Mouse (Mus musculus) brown adipose tissue, adult 24 weeks (tissue): Measurements from ENCODE around the gene Ghrhr. TPM values are rescaled to one million over a fixed set of nuclear protein-coding genes. Genes with fewer than 3 reads are reported as not detected.

ENCODE experiments used
- H3K27ac ChIP-seq: fragments of 200-500 bp; replicated peaks from 2 replicates; pipeline ENCODE4 v1.5.1; 2012; ENCODE audit warnings: low read depth, mild to moderate bottlenecking, low read length
- H3K4me1 ChIP-seq: fragments of 200-500 bp; 2 replicates; pipeline ENCODE4 v1.6.1; 2012; ENCODE audit warnings: low read length, mixed read lengths; ENCODE audit not compliant: control insufficient read depth, insufficient read depth, insufficient read length
- H3K4me3 ChIP-seq: fragments of 200-500 bp; 2 replicates; pipeline ENCODE4 v1.5.1; 2012; ENCODE audit warnings: low read depth, mild to moderate bottlenecking, low read length, moderate library complexity; ENCODE audit not compliant: insufficient read depth
- polyA plus RNA-seq: library from polyadenylated mRNA; stranded (reverse); fragments of >200 nt; gene quantifications from 2 replicates; pipeline ENCODE4 v1.2.4, GENCODE M21; 2012; ENCODE audit not compliant: missing spikeins, insufficient read depth, insufficient read length

Gene Ghrhr
- polyA plus RNA-seq, 1 experiment: not detected

- H3K4me1 ChIP-seq: peaks cover 3% of the 10 kb centered on the region; the same call in 1 of the 2 replicates
- H3K27ac ChIP-seq: no peak overlapping the region
- H3K4me3 ChIP-seq: no peak overlapping the region
Measured at GRCm38 (mm10) chr6:55396622-55397041, 20.5 kb downstream of the Ghrhr start.

DNA sequence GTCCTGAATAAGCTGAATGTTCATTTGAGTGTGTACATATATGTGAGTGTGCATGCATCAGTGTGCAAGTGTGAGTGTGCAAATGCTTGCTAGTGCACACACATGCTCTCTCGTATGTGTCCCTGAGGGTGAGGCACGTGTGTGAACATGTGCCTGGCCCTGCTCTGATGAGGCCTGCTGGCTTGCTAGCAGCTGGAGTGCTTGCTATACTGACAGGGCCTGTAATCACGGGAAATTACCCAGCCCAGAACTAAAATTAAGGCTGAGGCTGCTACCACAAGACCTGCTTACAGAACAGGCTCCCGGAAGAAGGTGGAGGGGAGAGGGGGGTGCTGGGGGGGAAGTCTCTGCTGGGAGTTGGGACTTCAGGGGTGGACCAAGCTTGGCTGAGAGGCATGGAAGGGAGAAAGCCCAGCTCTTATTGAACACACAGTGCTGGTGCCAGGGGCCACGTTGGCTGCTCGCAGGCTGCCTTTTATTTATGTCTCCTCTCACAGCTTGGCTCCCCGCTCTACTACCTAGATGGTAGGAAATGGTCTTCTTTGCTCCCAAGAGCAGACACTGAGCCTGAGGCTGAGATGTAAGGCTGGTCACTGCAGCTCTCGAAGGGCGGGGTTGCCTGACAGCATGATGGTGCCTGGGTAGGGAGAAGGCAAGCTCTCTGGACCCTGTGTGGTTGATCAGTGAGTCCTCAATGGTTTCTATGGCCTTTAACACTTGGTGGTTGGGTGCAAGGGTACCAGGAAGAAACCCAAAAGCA lies 23.0 kb downstream of the Ghrhr start:
- H3K4me3 ChIP-seq: no peak overlapping the region
- H3K4me1 ChIP-seq: peaks cover 3% of the 10 kb centered on the region; the same call in 1 of the 2 replicates
- H3K27ac ChIP-seq: no peak overlapping the region

- Histone ChIP-seq H3K27ac (no peak overlapping the region), H3K4me3 (no peak overlapping the region), H3K4me1 (peaks cover 3% of the 10 kb centered on the region; the same call in 1 of the 2 replicates)
Measured at GRCm38 (mm10) chr6:55399910-55400309, 23.8 kb downstream of the Ghrhr start.

DNA sequence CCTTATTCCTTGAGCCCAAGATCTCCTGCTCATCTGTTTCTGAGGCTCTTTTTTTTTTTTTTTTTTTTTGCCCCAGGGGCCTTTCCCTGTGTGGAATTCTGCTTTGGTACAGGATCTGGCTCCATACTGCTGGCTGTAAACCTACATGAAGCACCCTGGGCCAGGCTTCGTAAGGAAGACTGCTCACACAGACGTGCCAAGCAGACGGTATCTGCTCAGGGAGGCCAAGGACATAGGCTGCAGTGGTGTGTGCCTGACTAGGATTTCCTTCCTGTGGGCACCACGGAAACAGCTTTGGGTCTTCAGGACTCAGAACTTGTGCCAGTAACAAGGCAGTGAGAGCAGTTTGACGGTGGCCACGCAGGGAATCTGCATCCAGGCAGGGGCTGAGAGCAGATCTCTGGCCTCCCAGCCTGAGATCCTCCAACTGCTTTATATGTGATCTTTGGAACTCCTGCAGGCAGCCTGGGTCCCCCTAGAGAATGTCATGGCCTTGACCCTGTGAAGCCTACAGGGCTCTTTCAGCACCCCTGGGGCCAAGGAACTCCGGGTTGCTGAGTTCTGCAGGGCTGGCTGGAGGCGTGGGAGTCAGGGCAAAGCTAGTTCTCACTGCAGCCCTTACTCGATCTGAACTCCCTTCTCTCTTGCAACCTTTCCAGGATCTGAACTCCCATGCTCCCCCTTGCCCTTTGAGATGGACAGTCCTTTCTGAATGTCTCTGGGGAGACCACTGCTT lies 26.1 kb downstream of the Ghrhr start:
- H3K4me3 ChIP-seq: no peak overlapping the region
- peaks cover 3% of the 10 kb centered on the region; the same call in 1 of the 2 replicates for H3K4me1 ChIP-seq
- H3K27ac ChIP-seq: no peak overlapping the region

GRCm38 (mm10) chr6:55403411-55404309 lies 27.6 kb downstream of the Ghrhr start:
- H3K4me3 ChIP-seq: no peak overlapping the region
- peaks cover 4% of the 10 kb centered on the region; the same call in 1 of the 2 replicates for H3K4me1 ChIP-seq
- H3K27ac ChIP-seq: peak overlapping the region; percentile 28

DNA sequence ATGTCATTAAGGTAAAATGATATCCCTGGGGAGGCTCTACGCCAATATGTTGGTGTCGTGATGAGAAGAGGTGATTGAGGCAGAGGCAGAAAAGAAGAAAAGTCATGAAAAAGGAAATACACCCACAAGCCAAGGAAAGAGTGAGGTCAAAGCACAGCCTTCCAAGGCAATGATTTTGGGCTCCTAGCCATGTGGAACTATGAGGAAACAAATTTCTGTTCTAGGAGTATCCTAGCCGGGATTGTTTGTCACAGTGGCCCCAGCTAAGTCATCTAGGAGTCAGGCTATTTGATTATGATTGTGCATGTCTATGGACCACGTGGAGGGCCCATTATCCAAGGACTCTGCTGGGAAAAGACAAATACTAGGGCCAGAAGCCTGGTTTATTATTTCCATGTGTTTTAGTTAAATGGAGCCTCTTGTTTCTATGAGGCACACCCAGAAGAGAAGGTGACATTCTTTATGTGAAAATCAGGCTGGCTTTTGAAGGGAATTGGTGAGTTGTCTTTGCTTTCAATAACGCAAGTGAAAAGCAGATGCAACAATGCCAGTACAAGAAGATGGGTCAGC lies 28.4 kb downstream of the Ghrhr start:
- Histone ChIP-seq H3K4me1 (peaks cover 6% of the 10 kb centered on the region; the same call in 1 of the 2 replicates), H3K27ac (peak overlapping the region; percentile 17), H3K4me3 (no peak overlapping the region)

- H3K4me3 ChIP-seq: no peak overlapping the region
- H3K27ac ChIP-seq: no peak overlapping the region
- H3K4me1 ChIP-seq: peaks cover 2% of the 10 kb centered on the region; the same call in 1 of the 2 replicates
Measured at GRCm38 (mm10) chr6:55407345-55407744, 31.2 kb downstream of the Ghrhr start.

DNA sequence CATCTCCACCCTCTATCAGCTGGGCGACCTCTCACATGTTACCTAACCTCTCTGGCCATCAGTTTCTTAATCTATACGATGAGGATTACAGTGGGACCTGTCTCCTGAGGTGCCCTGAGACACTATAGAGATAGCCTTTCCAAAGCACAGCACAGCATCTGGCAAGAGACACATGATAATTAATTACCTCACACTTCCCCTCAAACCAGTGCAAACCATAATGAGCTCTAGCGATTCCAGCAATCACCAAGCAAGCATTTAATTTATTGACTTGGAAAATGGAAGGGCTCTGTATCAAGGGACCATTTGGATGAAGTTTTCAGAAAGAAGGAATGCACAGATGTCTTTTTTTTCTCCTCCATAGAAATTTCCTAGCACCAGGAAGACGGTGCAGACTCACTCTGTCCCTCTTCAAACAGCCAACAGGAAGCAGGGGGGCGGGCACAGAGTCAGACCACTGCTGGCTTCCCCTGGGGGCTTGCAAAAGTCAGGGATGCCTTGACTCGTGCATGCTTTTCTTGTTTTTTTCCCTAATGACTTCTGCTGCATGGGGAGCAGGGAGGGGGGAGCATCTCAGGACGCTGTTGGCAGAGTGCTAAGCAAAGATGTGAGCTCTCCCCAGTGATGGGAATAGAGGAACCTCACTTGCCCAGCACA lies 34.2 kb downstream of the Ghrhr start:
- peak overlapping the region; percentile 29; the same call in 1 of the 2 replicates for H3K27ac ChIP-seq
- H3K4me1 ChIP-seq: peaks cover 2% of the 10 kb centered on the region; the same call in 1 of the 2 replicates
- no peak overlapping the region for H3K4me3 ChIP-seq

GRCm38 (mm10) chr6:55410977-55411376 lies 34.9 kb downstream of the Ghrhr start:
- Histone ChIP-seq H3K4me1 (peaks cover 2% of the 10 kb centered on the region; the same call in 1 of the 2 replicates), H3K4me3 (no peak overlapping the region), H3K27ac (peak overlapping the region; percentile 29; the same call in 1 of the 2 replicates)

- H3K4me1 ChIP-seq: no peaks in the 10 kb centered on the region
- H3K27ac ChIP-seq: no peak overlapping the region
- no peak overlapping the region for H3K4me3 ChIP-seq
Measured at GRCm38 (mm10) chr6:55416202-55416601, 40.1 kb downstream of the Ghrhr start.

GRCm38 (mm10) chr6:55418746-55419410 lies 42.8 kb downstream of the Ghrhr start:
- Histone ChIP-seq H3K27ac (no peak overlapping the region), H3K4me1 (no peaks in the 10 kb centered on the region), H3K4me3 (no peak overlapping the region)

DNA sequence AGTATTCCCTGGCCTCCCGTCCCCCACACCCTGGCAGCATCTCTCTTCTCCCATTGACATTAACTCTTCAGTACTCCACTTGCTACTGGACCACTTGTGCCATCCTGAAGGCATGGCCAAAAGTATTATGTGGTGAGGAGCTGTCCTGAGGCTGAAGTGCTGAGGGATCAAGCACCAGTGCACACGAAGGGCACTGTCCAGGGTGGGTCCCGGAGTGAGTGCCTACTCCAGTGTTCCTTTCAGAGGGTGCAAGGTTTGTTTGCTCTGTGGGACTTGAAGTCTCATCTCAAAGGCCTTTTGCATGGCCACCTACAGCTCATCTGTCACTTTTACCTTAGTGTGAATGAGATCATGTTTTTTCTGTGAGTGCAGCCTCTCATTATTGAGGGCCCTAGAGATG lies 44.3 kb downstream of the Ghrhr start:
- H3K4me1 ChIP-seq: no peaks in the 10 kb centered on the region
- no peak overlapping the region for H3K27ac ChIP-seq

GRCm38 (mm10) chr6:55420869-55421361 lies 44.8 kb downstream of the Ghrhr start:
- H3K27ac ChIP-seq: no peak overlapping the region
- no peaks in the 10 kb centered on the region for H3K4me1 ChIP-seq
- no peak overlapping the region for H3K4me3 ChIP-seq

More for the DNA sequence above, 44.3 kb downstream of the Ghrhr start:
- H3K4me3 ChIP-seq: no peak overlapping the region
